ENCODE assay signal across 10 mouse cellular contexts in genomic region chr10:12736861-12737835, GRCm38 (mm10).
A peak's percentile ranks its signal among the peaks of the same experiment; 100 is the strongest.
DNase-seq lines count a peak whose midpoint lies in the region; ATAC-seq and TF ChIP-seq lines count a peak whose summit lies in the region.
"Had no signal": no experiment of that assay in that cellular context is flagged by ENCODE, and none has a peak within 500 bp of the region (broad histone marks: within the 10 kb centered on the region; RNA-seq: fewer than 3 reads in every experiment).

No protein-coding gene starts in this region.

- H3K4me3 ChIP-seq in intestine, embryonic 14.5 days (ENCODE audit: low read depth, low read length): no peak overlapping the region
- H3K4me3 ChIP-seq in intestine, postnatal 0 days (ENCODE audit: low read depth, low read length): no peak overlapping the region
- no peak overlapping the region for H3K4me3 ChIP-seq in kidney, embryonic 14.5 days (ENCODE audit: low read length)
- no peak overlapping the region for H3K4me3 ChIP-seq in neural tube, embryonic 13.5 days
- H3K4me3 ChIP-seq: limb, embryonic 15.5 days had no signal

- no peak for TF ChIP-seq CTCF in intestine, postnatal 0 days (IDR thresholded peaks at IDR 0.05; ENCODE audit: low read depth)

- peak overlapping the region; percentile 64; the same call in 1 of the 2 replicates for H3K27ac ChIP-seq in intestine, embryonic 14.5 days (ENCODE audit: low read depth)
- no peak overlapping the region; the same call in 1 of the 2 replicates for H3K27ac ChIP-seq in intestine, postnatal 0 days (ENCODE audit: low read depth, low read length)
- peak overlapping the region; percentile 57; the same call in 1 of the 2 replicates for H3K27ac ChIP-seq in kidney, embryonic 14.5 days (ENCODE audit: low read depth, low read length)
- H3K27ac ChIP-seq in neural tube, embryonic 13.5 days (replicated peaks): 0 out of 2 replicates have a peak overlapping the region, but pooled peaks have one; percentile 25
- H3K27ac ChIP-seq: limb, embryonic 15.5 days had no signal

- WGBS in intestine, embryonic 14.5 days: 43% methylated on average over 18 of the region's 18 CpGs
- 54% methylated on average over 18 of the region's 18 CpGs for WGBS in intestine, postnatal 0 days
- 32% methylated on average over 18 of the region's 18 CpGs for WGBS in kidney, embryonic 14.5 days
- WGBS in neural tube, embryonic 13.5 days: 28% methylated on average over 18 of the region's 18 CpGs

- H3K9me3 ChIP-seq in intestine, embryonic 14.5 days (ENCODE audit: control insufficient read depth, low read length): peaks cover 7% of the 10 kb centered on the region; the same call in 1 of the 2 replicates
- H3K9me3 ChIP-seq in intestine, postnatal 0 days (ENCODE audit: control insufficient read depth): no peaks in the 10 kb centered on the region
- H3K9me3 ChIP-seq in kidney, embryonic 14.5 days (ENCODE audit: control insufficient read depth, low read length): peaks cover 7% of the 10 kb centered on the region; the same call in 1 of the 2 replicates
- no peaks in the 10 kb centered on the region for H3K9me3 ChIP-seq in neural tube, embryonic 13.5 days
- H3K9me3 ChIP-seq: limb, embryonic 15.5 days had no signal

- 0 out of 2 replicates have a peak, but pooled peaks have one; percentile 40 for ATAC-seq in intestine, embryonic 14.5 days (replicated peaks; ENCODE audit: low FRiP score, low TSS enrichment, low read depth)
- ATAC-seq in intestine, postnatal 0 days: no peak
- ATAC-seq in kidney, embryonic 14.5 days (ENCODE audit: low FRiP score, low TSS enrichment): peak; percentile 86
- peak; percentile 67 for ATAC-seq in neural tube, embryonic 13.5 days (ENCODE audit: low read depth)
- no peak for ATAC-seq in megakaryocyte progenitor cell, adult 5-6 weeks (replicated peaks; ENCODE audit: poor library complexity)

- peak; percentile 50 for DNase-seq in intestine, embryonic 14.5 days (ENCODE audit: low spot score)
- DNase-seq in heart, adult 8-10 months (ENCODE audit: low spot score): peak; percentile 63
- DNase-seq in thymus, postnatal 14 days: no peak
- no peak for DNase-seq in cerebellum, adult 9-10 months
- DNase-seq: cerebellum, adult 2 months had no signal

- peaks cover 41% of the 10 kb centered on the region for H3K36me3 ChIP-seq in intestine, embryonic 14.5 days (ENCODE audit: control insufficient read depth, insufficient read depth, low read length)
- peaks cover 18% of the 10 kb centered on the region for H3K36me3 ChIP-seq in intestine, postnatal 0 days (ENCODE audit: control insufficient read depth, insufficient read depth)
- peaks cover 28% of the 10 kb centered on the region for H3K36me3 ChIP-seq in kidney, embryonic 14.5 days (ENCODE audit: control insufficient read depth, insufficient read depth, low read length)
- peaks cover 13% of the 10 kb centered on the region for H3K36me3 ChIP-seq in neural tube, embryonic 13.5 days

- no peak overlapping the region for H3K9ac ChIP-seq in intestine, embryonic 14.5 days (ENCODE audit: low read length)
- H3K9ac ChIP-seq in intestine, postnatal 0 days (ENCODE audit: low read depth, low read length): no peak overlapping the region
- H3K9ac ChIP-seq in kidney, embryonic 14.5 days (ENCODE audit: low read depth, low read length): no peak overlapping the region
- no peak overlapping the region for H3K9ac ChIP-seq in neural tube, embryonic 13.5 days
- H3K9ac ChIP-seq: limb, embryonic 15.5 days had no signal

- H3K4me2 ChIP-seq in intestine, embryonic 14.5 days (ENCODE audit: low read length): no peak overlapping the region
- H3K4me2 ChIP-seq in intestine, postnatal 0 days (replicated peaks; ENCODE audit: low read depth): no peak overlapping the region; the same call in 1 of the 2 replicates
- H3K4me2 ChIP-seq in kidney, embryonic 14.5 days (replicated peaks; ENCODE audit: low read depth, low read length): no peak overlapping the region; the same call in 1 of the 2 replicates
- H3K4me2 ChIP-seq in neural tube, embryonic 13.5 days: no peak overlapping the region
- H3K4me2 ChIP-seq: limb, embryonic 15.5 days had no signal

- peaks cover 6% of the 10 kb centered on the region; the same call in 1 of the 2 replicates for H3K4me1 ChIP-seq in intestine, embryonic 14.5 days (replicated peaks; ENCODE audit: control insufficient read depth, insufficient read depth, low read length)
- H3K4me1 ChIP-seq in intestine, postnatal 0 days (replicated peaks; ENCODE audit: control insufficient read depth, insufficient read depth, low read length): no peaks in the 10 kb centered on the region
- H3K4me1 ChIP-seq in kidney, embryonic 14.5 days (ENCODE audit: control insufficient read depth, insufficient read depth, low read length): peaks cover 16% of the 10 kb centered on the region
- H3K4me1 ChIP-seq in neural tube, embryonic 13.5 days (replicated peaks): peaks cover 14% of the 10 kb centered on the region
- H3K4me1 ChIP-seq: limb, embryonic 15.5 days had no signal

- H3K27me3 ChIP-seq in intestine, embryonic 14.5 days (replicated peaks; ENCODE audit: control insufficient read depth, insufficient read depth, low read length): no peaks in the 10 kb centered on the region
- no peaks in the 10 kb centered on the region for H3K27me3 ChIP-seq in intestine, postnatal 0 days (replicated peaks; ENCODE audit: control insufficient read depth, insufficient read depth, low read length)
- H3K27me3 ChIP-seq in kidney, embryonic 14.5 days (ENCODE audit: control insufficient read depth, insufficient read depth, low read length): no peaks in the 10 kb centered on the region
- H3K27me3 ChIP-seq in neural tube, embryonic 13.5 days: no peaks in the 10 kb centered on the region
- H3K27me3 ChIP-seq: limb, embryonic 15.5 days had no signal

Comparison
In these comparisons a context has a peak if more than half of its experiments do, and no peak if none do; other contexts are left out.
1. ATAC-seq: peak in intestine, embryonic 14.5 days (single experiment), kidney, embryonic 14.5 days (single experiment) and neural tube, embryonic 13.5 days (single experiment); none in intestine, postnatal 0 days (single experiment) and megakaryocyte progenitor cell, adult 5-6 weeks (single experiment).
2. DNase-seq: peak in intestine, embryonic 14.5 days (single experiment) and heart, adult 8-10 months (single experiment); none in thymus, postnatal 14 days (single experiment) and cerebellum, adult 9-10 months (single experiment).